Mouse (Mus musculus) cerebellum, adult 11-12 months (tissue): ENCODE measurements around the gene Cchcr1.
"Not testable (repeated sequence)": the region's sequence is repeated elsewhere in the genome, so short reads cannot be mapped to it uniquely, and the experiment has no call there.

Source experiments
- DNase-seq: peaks from one replicate; pipeline ENCODE4 v3.0.0; 2022

The Cchcr1 gene

DNA sequence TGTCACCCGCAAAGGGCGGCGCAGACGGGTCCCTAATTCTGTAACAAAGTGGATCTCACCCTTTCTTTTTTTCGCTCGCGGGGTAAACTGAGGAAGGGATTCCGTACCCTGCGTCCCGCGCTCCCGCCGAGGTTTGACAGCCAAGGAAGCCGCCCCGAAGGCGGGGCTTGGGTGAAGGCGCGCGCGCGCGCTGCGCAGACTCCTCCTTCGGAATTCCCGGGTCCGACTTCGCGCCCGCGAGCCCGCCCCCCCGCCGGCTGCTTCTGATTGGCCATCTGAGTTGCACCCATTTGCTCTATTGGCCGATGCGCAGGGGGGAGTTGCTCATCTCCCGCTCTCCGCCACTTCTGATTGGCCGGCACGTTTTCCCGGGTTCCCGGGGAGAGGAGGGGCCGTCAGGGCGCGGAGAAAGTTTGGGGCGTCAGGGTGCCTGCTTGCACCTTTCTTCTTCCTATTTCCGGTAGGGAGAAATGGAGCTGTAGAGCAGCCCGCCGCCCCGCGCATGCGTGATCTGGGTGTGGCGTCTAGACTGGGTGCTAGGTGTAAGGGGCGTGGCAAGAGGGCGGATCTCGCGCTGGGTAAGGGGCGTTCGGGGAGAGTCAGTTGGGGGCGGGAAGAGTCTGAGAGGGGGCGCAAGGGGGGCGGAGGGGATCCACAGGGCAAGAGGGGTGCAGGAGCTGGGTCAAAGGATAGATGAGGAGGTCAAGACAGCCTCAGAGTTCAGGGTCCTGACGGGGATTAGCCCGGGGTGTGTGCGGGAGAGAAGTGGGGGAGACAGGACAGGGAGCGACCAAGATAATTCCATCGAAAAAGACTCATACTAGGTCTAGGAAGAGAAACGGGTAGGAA is at the start of gene Cchcr1, which contains the start of gene Tcf19:
Gene Cchcr1, plus strand, starts transcription at position 449 of the 849 bp plus-strand sequence.
Gene Tcf19, minus strand, starts transcription at position 173 of the 849 bp plus-strand sequence.
- peak; percentile 93 for DNase-seq

GRCm38 (mm10) chr17:35468936-35469335 is 48.0 kb upstream of the Cchcr1 start:
- not testable (repeated sequence) for DNase-seq

DNA sequence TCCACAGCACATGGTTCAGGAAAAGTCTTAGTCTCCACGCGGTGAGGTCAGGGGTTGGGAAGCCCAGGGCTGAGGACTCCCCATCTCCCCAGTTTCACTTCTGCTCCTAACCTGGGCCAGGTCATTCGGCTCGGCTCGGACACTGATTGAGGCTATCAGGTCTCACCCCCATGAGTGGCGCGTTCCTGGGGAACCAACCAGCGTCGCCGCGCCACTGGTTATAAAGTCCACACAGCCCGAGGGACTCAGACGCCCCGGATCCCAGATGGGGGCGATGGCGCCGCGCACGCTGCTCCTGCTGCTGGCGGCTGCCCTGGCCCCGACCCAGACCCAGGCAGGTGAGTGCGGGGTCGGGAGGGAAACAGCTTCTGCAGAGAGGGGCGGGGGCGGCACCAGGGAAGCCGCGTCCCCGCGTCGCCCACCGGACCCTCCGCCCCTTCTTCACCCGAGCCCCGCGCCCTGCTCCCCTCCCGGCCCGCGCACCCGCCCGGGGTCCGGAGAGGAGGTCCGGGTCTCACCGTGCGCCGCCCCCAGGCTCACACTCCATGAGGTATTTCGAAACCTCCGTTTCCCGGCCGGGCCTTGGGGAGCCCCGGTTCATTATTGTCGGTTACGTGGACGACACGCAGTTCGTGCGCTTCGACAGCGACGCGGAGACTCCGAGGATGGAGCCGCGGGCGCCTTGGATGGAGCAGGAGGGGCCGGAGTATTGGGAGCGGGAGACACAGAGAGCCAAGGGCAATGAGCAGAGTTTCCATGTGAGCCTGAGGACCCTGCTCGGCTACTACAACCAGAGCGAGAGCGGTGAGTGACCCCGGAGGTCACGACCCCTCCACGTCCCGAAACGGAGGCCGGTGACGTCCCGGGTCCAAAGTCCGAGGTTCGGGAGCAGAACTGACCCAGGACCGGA is 46.8 kb upstream of the Cchcr1 start, which contains the start of gene H2-Q10:
Gene H2-Q10, plus strand, starts transcription at position 248 of the 910 bp plus-strand sequence.
- DNase-seq = no peak

GRCm38 (mm10) chr17:35484066-35484465 is 32.8 kb upstream of the Cchcr1 start:
- no peak for DNase-seq

GRCm38 (mm10) chr17:35485702-35486101 is 31.2 kb upstream of the Cchcr1 start:
- no peak for DNase-seq

- no peak for DNase-seq
Observed at GRCm38 (mm10) chr17:35486726-35487125, 30.2 kb upstream of the Cchcr1 start.

GRCm38 (mm10) chr17:35488041-35488440 is 28.9 kb upstream of the Cchcr1 start:
- no peak for DNase-seq

- no peak for DNase-seq
Observed at GRCm38 (mm10) chr17:35490320-35490719, 26.6 kb upstream of the Cchcr1 start.

GRCm38 (mm10) chr17:35497124-35497523 is 19.8 kb upstream of the Cchcr1 start:
- DNase-seq = no peak

DNA sequence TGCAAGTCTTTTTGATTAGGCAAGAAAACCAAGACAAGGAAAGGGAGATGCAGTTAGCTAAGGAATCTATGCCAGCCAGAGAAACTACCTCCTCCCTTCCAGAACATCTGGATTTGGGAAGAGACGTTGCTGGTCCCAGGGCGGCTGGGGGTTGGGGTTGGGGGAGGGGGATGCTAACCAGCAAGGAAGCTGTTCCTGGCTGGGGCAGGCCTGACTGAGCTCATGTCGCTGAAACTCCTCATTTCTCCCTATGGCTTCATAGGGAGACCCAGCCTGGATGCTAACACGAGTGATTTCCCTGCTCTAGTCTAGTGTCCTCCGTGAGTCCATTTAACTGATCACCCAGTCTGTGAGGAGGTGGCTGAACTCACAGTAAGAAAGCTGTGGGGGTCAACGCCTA is 14.7 kb upstream of the Cchcr1 start:
- DNase-seq = no peak

DNA sequence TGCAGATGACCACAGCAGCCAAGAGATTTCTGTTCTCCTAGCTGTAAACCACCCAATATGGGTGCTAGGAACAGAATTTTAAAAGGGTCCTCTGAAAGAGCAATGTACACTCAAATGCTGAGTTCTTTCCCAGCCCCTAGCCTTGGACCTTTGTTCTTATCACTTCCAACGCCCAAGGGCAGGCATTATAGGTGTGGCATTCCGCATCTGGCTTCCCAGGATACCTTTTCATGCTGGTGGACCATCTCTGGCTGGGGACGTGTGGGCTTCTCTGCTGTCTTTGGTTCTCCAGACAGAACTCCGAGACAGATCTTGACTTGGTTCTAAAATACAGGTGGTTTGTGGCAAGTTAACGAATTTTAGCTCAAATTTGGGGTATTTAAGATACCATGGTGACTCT is 14.1 kb upstream of the Cchcr1 start:
- no peak for DNase-seq

DNA sequence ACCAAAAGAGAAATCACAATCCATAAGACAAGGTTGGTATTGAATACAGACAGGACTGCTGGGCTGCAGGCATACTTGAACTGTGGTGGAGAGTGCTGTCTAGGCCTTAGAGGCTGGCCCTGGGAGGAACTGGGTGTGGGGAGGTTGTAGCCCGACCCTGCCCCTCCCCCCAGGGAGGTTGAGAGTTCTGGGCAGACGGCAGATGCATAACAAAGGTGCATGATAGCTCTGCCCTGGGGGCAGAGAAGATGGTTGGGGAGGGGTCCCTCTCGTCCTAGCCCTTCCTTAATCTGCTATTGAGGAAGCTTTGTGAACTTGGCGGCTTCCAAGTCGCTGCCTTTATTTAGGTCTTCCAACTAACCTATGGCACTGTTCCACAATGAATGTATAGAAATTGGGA is 13.1 kb upstream of the Cchcr1 start:
- no peak for DNase-seq

- DNase-seq = no peak
Observed at GRCm38 (mm10) chr17:35504628-35505481, 12.0 kb upstream of the Cchcr1 start.

GRCm38 (mm10) chr17:35505776-35506175 is 11.1 kb upstream of the Cchcr1 start, which contains the start of gene Pou5f1:
TSS of gene Pou5f1 (plus strand) at chr17:35506018.
- DNase-seq = no peak

GRCm38 (mm10) chr17:35506881-35507280 is 10.0 kb upstream of the Cchcr1 start:
- DNase-seq = no peak

DNA sequence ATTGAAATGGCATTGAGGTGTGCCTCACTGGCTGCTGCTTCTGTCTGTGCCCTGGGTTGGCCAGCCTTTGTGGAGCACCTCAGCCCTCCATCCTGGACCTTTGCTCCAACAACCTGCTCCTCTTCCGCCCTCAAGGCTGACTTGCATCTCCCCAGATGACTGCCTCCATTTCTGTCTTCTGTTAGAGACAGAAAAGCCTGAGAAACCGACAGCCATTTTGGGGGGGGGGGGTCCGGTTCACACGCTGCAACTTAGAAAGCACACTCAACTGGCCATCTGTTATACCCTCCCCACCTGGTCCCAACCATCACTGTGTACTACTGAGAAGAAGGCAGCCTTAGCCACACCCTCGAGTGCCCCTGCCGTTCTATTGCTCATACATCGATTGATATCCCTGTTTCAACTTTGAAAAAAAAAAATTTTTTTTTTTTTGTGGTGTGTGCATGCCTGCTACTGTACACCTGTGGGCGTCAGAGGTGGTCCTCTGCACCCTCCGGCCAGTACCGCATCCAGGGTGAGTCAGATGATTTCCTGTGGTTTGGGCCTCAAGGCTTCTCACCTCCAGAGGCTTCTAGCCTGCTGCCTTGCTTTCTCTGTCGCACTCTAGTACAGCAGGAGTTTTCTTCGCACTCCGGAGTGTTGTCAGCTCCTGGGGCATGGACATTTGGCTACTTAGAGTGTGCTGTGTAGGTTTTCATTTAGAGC is 9.2 kb upstream of the Cchcr1 start:
- DNase-seq = no peak

DNA sequence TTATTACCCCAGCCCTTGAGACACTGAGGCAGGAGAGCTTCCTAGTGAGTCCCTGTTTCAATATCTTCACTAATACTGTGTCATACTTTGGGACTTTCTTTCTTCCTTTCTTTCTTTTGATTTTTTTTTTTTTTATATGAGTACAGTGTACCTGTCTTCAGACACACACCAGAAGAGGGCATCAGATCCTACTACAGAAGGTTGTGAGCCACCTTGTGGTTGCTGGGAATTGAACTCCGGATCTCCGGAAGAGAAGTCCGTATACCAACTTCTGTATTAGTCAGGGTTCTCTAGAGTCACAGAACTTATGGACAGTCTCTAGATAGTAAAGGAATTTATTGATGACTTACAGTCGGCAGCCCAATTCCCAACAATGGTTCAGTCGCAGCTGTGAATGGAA is 8.6 kb upstream of the Cchcr1 start:
- not testable (repeated sequence) for DNase-seq

- DNase-seq = no peak
Observed at GRCm38 (mm10) chr17:35509284-35509683, 7.6 kb upstream of the Cchcr1 start.

DNA sequence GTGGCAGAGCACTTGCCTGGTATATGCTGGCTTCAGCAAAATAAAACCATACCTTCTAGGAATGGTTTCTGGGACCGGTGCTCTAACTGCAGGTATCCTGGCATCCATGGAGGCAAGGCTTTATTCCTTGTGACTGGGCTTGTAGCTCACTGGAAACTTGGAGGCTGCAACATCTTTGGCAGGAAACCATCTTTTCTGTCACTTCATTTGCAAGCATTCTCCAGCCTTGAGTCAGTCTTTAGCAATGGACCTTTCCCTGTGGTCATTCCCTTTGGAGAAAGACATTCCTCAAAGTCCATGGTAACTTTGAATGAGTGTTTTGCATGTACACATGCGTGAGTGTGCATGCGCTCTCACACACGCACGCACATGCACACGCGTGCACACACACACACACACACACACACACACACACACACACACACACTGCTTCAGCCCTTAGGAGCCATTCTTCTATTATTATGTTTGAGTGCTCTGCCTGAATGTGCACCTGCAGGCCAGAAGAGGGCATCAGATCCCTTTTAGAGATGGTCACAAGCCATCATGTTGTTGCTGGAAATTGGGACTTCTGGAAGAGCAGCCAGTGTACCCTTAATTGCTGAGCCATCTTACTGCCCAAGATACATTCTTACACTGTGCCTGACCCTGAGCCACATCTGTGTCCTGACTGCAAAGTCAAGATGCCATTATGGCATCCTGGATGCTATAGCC is 3.8 kb upstream of the Cchcr1 start:
- no peak for DNase-seq

DNA sequence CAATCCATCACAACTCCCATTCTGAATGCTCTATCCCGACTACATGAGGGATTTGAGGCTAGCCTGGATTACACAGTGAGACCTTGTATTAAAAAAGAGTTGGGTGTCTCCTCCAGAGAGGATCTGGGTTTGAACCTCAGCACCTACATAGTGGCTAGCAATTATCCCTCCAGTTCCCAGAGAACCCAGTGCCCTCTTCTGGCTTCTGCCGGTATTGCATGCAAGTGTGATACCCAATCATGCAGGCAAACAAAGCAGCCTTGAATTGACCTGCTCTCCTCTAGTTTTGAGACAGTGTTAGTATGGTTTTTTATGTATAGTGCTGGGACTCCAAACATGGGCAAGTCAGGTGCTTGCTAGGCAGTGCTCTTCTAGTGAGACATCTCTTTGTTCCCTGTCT is 3.0 kb upstream of the Cchcr1 start:
- no peak for DNase-seq

DNA sequence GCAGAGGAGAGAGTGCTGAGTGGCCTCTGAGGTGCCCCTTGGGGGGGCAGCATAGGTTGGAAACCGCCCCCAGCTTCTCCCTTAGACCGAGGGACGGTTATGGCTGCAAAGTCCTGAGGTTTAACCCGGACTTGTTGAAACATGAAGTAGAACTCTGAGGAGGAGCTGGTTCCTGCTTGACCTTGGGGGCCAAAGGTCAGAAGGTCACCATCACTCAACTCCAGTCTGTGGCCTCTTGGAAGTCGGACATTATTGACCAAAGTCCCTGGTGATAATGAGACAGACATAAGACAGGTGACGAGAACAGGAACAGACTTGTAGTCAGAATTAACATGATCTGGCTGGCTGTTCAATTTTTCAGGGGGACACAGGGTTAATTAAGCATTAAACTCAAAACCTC is 2.1 kb upstream of the Cchcr1 start:
- no peak for DNase-seq
